Mouse (Mus musculus) megakaryocyte, embryonic 14.5 days (primary cell): ENCODE data around the gene Saxo2.

Experiments used
- FLI1 ChIP-seq: IDR thresholded peaks from 2 replicates; pipeline ENCODE4 v1.6.1; 2012; ENCODE audit warnings: low read length, inconsistent platforms, mixed read lengths
- GATA1 ChIP-seq: IDR thresholded peaks from 3 replicates; pipeline ENCODE4 v1.6.1; 2012; ENCODE audit warnings: mixed read lengths, low read length, inconsistent platforms, borderline replicate concordance

GRCm38 (mm10) chr7:82625342-82625741 lies 23.0 kb downstream of the Saxo2 start:
- no peak for TF ChIP-seq GATA1
- no peak for TF ChIP-seq FLI1
